Mouse (Mus musculus): ENCODE results near the gene Abcg2. TPM values are rescaled to one million over a fixed set of nuclear protein-coding genes. Genes with fewer than 3 reads are reported as not detected.

The Abcg2 gene
- total RNA-seq, 2 experiments from 2014 or later, result 15.9 to 16.7 TPM

GRCm38 (mm10) chr6:58735090-58735489, 150.8 kb downstream of the Abcg2 start:
- DNase-seq, result no peak
- intact Hi-C loops (cut with DNase I), result no loop called here

Other genes starting within 250 kb of the Abcg2 start
- not detected for gene Vmn1r30, start 141.1 kb upstream of the Abcg2 start, total RNA-seq (2021)
- not detected for gene Vmn1r31, start 109.2 kb upstream of the Abcg2 start, total RNA-seq (2021)
- gene Herc3, start 246.9 kb downstream of the Abcg2 start, total RNA-seq (2021), result 10 to 100 TPM; 22.2 to 46.1 TPM